In genomic region chr10:115361840-115362622, GRCm38 (mm10) we compare ENCODE assay signal across 8 mouse cellular contexts. TPM values are rescaled to one million over a fixed set of nuclear protein-coding genes. Genes with fewer than 3 reads are reported as not detected.
A peak's percentile ranks its signal among the peaks of the same experiment; 100 is the strongest.
DNase-seq lines count a peak whose midpoint lies in the region; ATAC-seq lines count a peak whose summit lies in the region.

TSS of gene Tmem19 (minus strand) at chr10:115362501.

- H3K27ac ChIP-seq in forebrain, embryonic 11.5 days (ENCODE audit: low read depth, low read length) = peak within 1 kb of the TSS; percentile 94
- peak within 1 kb of the TSS; percentile 96 for H3K27ac ChIP-seq in heart, embryonic 16.5 days (ENCODE audit: low read length)
- peak within 1 kb of the TSS; percentile 99 for H3K27ac ChIP-seq in liver, embryonic 15.5 days (replicated peaks)
- H3K27ac ChIP-seq in neural tube, embryonic 12.5 days = peak within 1 kb of the TSS; percentile 72

- H3K4me3 ChIP-seq in forebrain, embryonic 11.5 days (ENCODE audit: low read depth, low read length) = peak within 1 kb of the TSS; percentile 54
- peak within 1 kb of the TSS; percentile 74 for H3K4me3 ChIP-seq in heart, embryonic 16.5 days (ENCODE audit: low read length)
- peak within 1 kb of the TSS; percentile 65 for H3K4me3 ChIP-seq in liver, embryonic 15.5 days (replicated peaks)
- peak within 1 kb of the TSS; percentile 54 for H3K4me3 ChIP-seq in neural tube, embryonic 12.5 days

- ATAC-seq in forebrain, embryonic 11.5 days (replicated peaks; ENCODE audit: low FRiP score) = peak; percentile 99
- ATAC-seq in heart, embryonic 16.5 days (replicated peaks; ENCODE audit: extremely low read depth, insufficient read depth, low FRiP score) = peak; percentile 98
- ATAC-seq in liver, embryonic 15.5 days (ENCODE audit: insufficient read depth) = peak; percentile 99
- ATAC-seq in neural tube, embryonic 12.5 days (ENCODE audit: low FRiP score, low read depth) = peak; percentile 98

- H3K9ac ChIP-seq in forebrain, embryonic 11.5 days (ENCODE audit: low read length) = peak within 1 kb of the TSS; percentile 59
- peak within 1 kb of the TSS; percentile 81 for H3K9ac ChIP-seq in heart, embryonic 16.5 days (ENCODE audit: low read length)
- peak within 1 kb of the TSS; percentile 62 for H3K9ac ChIP-seq in liver, embryonic 15.5 days
- peak within 1 kb of the TSS; percentile 45 for H3K9ac ChIP-seq in neural tube, embryonic 12.5 days

- peak; percentile 93 for DNase-seq in CD8-positive naive resting alpha-beta T cell, adult 2 months (ENCODE audit: low read depth in 2 of 2, low spot score in 2 of 2)
- DNase-seq in c-Kit-positive CD71-negative TER-119-negative erythroid progenitor cells, embryonic 14.5 days (ENCODE audit: low read depth) = peak; percentile 97
- DNase-seq in forebrain, embryonic 11.5 days (ENCODE audit: low spot score) = peak; percentile 98
- peak; percentile 98 to 99 for DNase-seq in kidney, postnatal 36 days
- DNase-seq in telencephalon, adult 2 months (ENCODE audit: low read depth, low spot score) = peak; percentile 91

- under 1% methylated on average over 58 of the region's 58 CpGs for WGBS in forebrain, embryonic 11.5 days
- under 1% methylated on average over 46 of the region's 58 CpGs for WGBS in heart, embryonic 16.5 days
- under 1% methylated on average over 58 of the region's 58 CpGs for WGBS in liver, embryonic 15.5 days (ENCODE audit: insufficient replicate concordance)
- under 1% methylated on average over 57 of the region's 58 CpGs for WGBS in neural tube, embryonic 12.5 days

- H3K27me3 ChIP-seq in forebrain, embryonic 11.5 days (ENCODE audit: control insufficient read depth, insufficient read depth, low read length) = no peaks in the 10 kb centered on the region
- H3K27me3 ChIP-seq in heart, embryonic 16.5 days (ENCODE audit: control insufficient read depth, insufficient read depth, low read length) = no peaks in the 10 kb centered on the region
- H3K27me3 ChIP-seq in liver, embryonic 15.5 days = no peaks in the 10 kb centered on the region
- no peaks in the 10 kb centered on the region for H3K27me3 ChIP-seq in neural tube, embryonic 12.5 days (replicated peaks)

- 0 out of 2 replicates have a peak, but pooled peaks cover 2% of the 10 kb centered on the region for H3K4me1 ChIP-seq in forebrain, embryonic 11.5 days (replicated peaks; ENCODE audit: control insufficient read depth, insufficient read depth, low read length)
- peaks cover 13% of the 10 kb centered on the region for H3K4me1 ChIP-seq in heart, embryonic 16.5 days (ENCODE audit: control insufficient read depth, insufficient read depth, low read length)
- peaks cover 25% of the 10 kb centered on the region for H3K4me1 ChIP-seq in liver, embryonic 15.5 days (replicated peaks)
- peaks cover 16% of the 10 kb centered on the region; the same call in 1 of the 2 replicates for H3K4me1 ChIP-seq in neural tube, embryonic 12.5 days

- H3K4me2 ChIP-seq in forebrain, embryonic 11.5 days (ENCODE audit: low read depth, low read length, severe bottlenecking) = peak within 1 kb of the TSS; percentile 75
- peak within 1 kb of the TSS; percentile 87 for H3K4me2 ChIP-seq in heart, embryonic 16.5 days (ENCODE audit: low read depth, low read length)
- H3K4me2 ChIP-seq in liver, embryonic 15.5 days = peak within 1 kb of the TSS; percentile 86
- peak within 1 kb of the TSS; percentile 70 for H3K4me2 ChIP-seq in neural tube, embryonic 12.5 days (replicated peaks)

- H3K9me3 ChIP-seq in forebrain, embryonic 11.5 days (ENCODE audit: control insufficient read depth, low read length) = no peaks in the 10 kb centered on the region
- no peaks in the 10 kb centered on the region for H3K9me3 ChIP-seq in heart, embryonic 16.5 days (replicated peaks; ENCODE audit: control insufficient read depth, low read length)
- no peaks in the 10 kb centered on the region for H3K9me3 ChIP-seq in liver, embryonic 15.5 days (replicated peaks)
- no peaks in the 10 kb centered on the region for H3K9me3 ChIP-seq in neural tube, embryonic 12.5 days

- no peaks in the 10 kb centered on the region for H3K36me3 ChIP-seq in forebrain, embryonic 11.5 days (ENCODE audit: control insufficient read depth, insufficient read depth, low read length)
- H3K36me3 ChIP-seq in heart, embryonic 16.5 days (ENCODE audit: control insufficient read depth, insufficient read depth) = no peaks in the 10 kb centered on the region
- 0 out of 2 replicates have a peak, but pooled peaks cover 1% of the 10 kb centered on the region for H3K36me3 ChIP-seq in liver, embryonic 15.5 days (replicated peaks)
- peaks cover 4% of the 10 kb centered on the region; the same call in 1 of the 2 replicates for H3K36me3 ChIP-seq in neural tube, embryonic 12.5 days

RNA-seq across cellular contexts. Expression of gene Tmem19, which starts in this region (rescaled TPM):
- polyA plus RNA-seq in forebrain, embryonic 11.5 days (2014; fragmentation: Nextera tagmentation; extraction: Ambion mirVana) = 32.6 and 33.7 TPM in 2 replicates
- polyA plus RNA-seq in heart, embryonic 16.5 days (2015; fragmentation: Nextera tagmentation; extraction: Ambion mirVana) = 20.1 and 23.9 TPM in 2 replicates
- 8.3 and 8.9 TPM in 2 replicates for polyA plus RNA-seq in liver, embryonic 15.5 days (2015; fragmentation: Nextera tagmentation; extraction: Ambion mirVana)
- polyA plus RNA-seq in neural tube, embryonic 12.5 days (2016; fragmentation: Nextera tagmentation; extraction: Ambion mirVana) = 42.5 and 43.8 TPM in 2 replicates

Comparison
In these comparisons a context has a peak if more than half of its experiments do, and no peak if none do; other contexts are left out.
1. Peak in every context shown above with its lines: DNase-seq, ATAC-seq, H3K4me3 ChIP-seq and H3K27ac ChIP-seq.